ENCODE assay signal across 8 mouse cellular contexts in genomic region chr3:88615902-88616391, GRCm38 (mm10). TPM values are rescaled to one million over a fixed set of nuclear protein-coding genes. Genes with fewer than 3 reads are reported as not detected.
A peak's percentile ranks its signal among the peaks of the same experiment; 100 is the strongest.
DNase-seq lines count a peak whose midpoint lies in the region; ATAC-seq lines count a peak whose summit lies in the region.

No protein-coding gene starts in this region.

- H3K4me1 ChIP-seq in forebrain, embryonic 10.5 days: peaks cover 42% of the 10 kb centered on the region
- peaks cover 20% of the 10 kb centered on the region for H3K4me1 ChIP-seq in forebrain, embryonic 12.5 days
- H3K4me1 ChIP-seq in forebrain, embryonic 16.5 days (replicated peaks; ENCODE audit: control insufficient read depth, insufficient read depth, low read length): peaks cover 14% of the 10 kb centered on the region
- peaks cover 14% of the 10 kb centered on the region for H3K4me1 ChIP-seq in hindbrain, embryonic 12.5 days
- H3K4me1 ChIP-seq in liver, embryonic 12.5 days: peaks cover 36% of the 10 kb centered on the region

- no peak overlapping the region for H3K4me2 ChIP-seq in forebrain, embryonic 12.5 days
- peak overlapping the region; percentile 12; the same call in 1 of the 2 replicates for H3K4me2 ChIP-seq in forebrain, embryonic 16.5 days (ENCODE audit: low read length)
- H3K4me2 ChIP-seq in hindbrain, embryonic 12.5 days (replicated peaks): peak overlapping the region; percentile 22; the same call in 1 of the 2 replicates
- H3K4me2 ChIP-seq in liver, embryonic 12.5 days: no peak overlapping the region

- H3K9ac ChIP-seq in forebrain, embryonic 12.5 days: no peak overlapping the region
- no peak overlapping the region for H3K9ac ChIP-seq in forebrain, embryonic 16.5 days (replicated peaks; ENCODE audit: low read depth, low read length)
- H3K9ac ChIP-seq in hindbrain, embryonic 12.5 days: 0 out of 2 replicates have a peak overlapping the region, but pooled peaks have one; percentile 35
- H3K9ac ChIP-seq in liver, embryonic 12.5 days: no peak overlapping the region

- H3K27me3 ChIP-seq in forebrain, embryonic 10.5 days (ENCODE audit: poor library complexity, severe bottlenecking): peaks cover 14% of the 10 kb centered on the region; the same call in 1 of the 2 replicates
- no peaks in the 10 kb centered on the region for H3K27me3 ChIP-seq in forebrain, embryonic 12.5 days
- no peaks in the 10 kb centered on the region for H3K27me3 ChIP-seq in forebrain, embryonic 16.5 days (replicated peaks; ENCODE audit: control insufficient read depth, insufficient read depth, low read length)
- no peaks in the 10 kb centered on the region for H3K27me3 ChIP-seq in hindbrain, embryonic 12.5 days
- H3K27me3 ChIP-seq in liver, embryonic 12.5 days (replicated peaks): no peaks in the 10 kb centered on the region; the same call in 1 of the 2 replicates

- no peak for ATAC-seq in forebrain, embryonic 12.5 days (ENCODE audit: low FRiP score)
- peak; percentile 42 for ATAC-seq in forebrain, embryonic 16.5 days
- ATAC-seq in hindbrain, embryonic 12.5 days (ENCODE audit: low FRiP score): no peak
- ATAC-seq in liver, embryonic 12.5 days: no peak

- no peaks in the 10 kb centered on the region for H3K36me3 ChIP-seq in forebrain, embryonic 10.5 days (replicated peaks)
- no peaks in the 10 kb centered on the region for H3K36me3 ChIP-seq in forebrain, embryonic 12.5 days (replicated peaks)
- no peaks in the 10 kb centered on the region for H3K36me3 ChIP-seq in forebrain, embryonic 16.5 days (ENCODE audit: control insufficient read depth, insufficient read depth)
- no peaks in the 10 kb centered on the region for H3K36me3 ChIP-seq in hindbrain, embryonic 12.5 days
- H3K36me3 ChIP-seq in liver, embryonic 12.5 days: no peaks in the 10 kb centered on the region

- peak overlapping the region; percentile 26; the same call in 1 of the 2 replicates for H3K27ac ChIP-seq in forebrain, embryonic 10.5 days
- no peak overlapping the region for H3K27ac ChIP-seq in forebrain, embryonic 12.5 days
- H3K27ac ChIP-seq in forebrain, embryonic 16.5 days (ENCODE audit: low read length): no peak overlapping the region
- 0 out of 2 replicates have a peak overlapping the region, but pooled peaks have one; percentile 6 for H3K27ac ChIP-seq in hindbrain, embryonic 12.5 days
- H3K27ac ChIP-seq in liver, embryonic 12.5 days: no peak overlapping the region

- H3K4me3 ChIP-seq in forebrain, embryonic 10.5 days: peak overlapping the region; percentile 9; the same call in 1 of the 2 replicates
- no peak overlapping the region for H3K4me3 ChIP-seq in forebrain, embryonic 12.5 days (replicated peaks)
- no peak overlapping the region for H3K4me3 ChIP-seq in forebrain, embryonic 16.5 days (replicated peaks; ENCODE audit: low read length)
- H3K4me3 ChIP-seq in hindbrain, embryonic 12.5 days: no peak overlapping the region
- H3K4me3 ChIP-seq in liver, embryonic 12.5 days: no peak overlapping the region

- no peak for DNase-seq in forebrain, embryonic 10.5 days (ENCODE audit: extremely low spot score, low spot score)
- peak; percentile 96 for DNase-seq in MN1 (ENCODE audit: low spot score)
- DNase-seq in lung, postnatal 36 days: peak; percentile 79
- no peak for DNase-seq in right cerebral cortex, postnatal 14 days

- WGBS in forebrain, embryonic 10.5 days: 48% methylated on average over 9 of the region's 9 CpGs
- WGBS in forebrain, embryonic 12.5 days: 46% methylated on average over 9 of the region's 9 CpGs
- 28% methylated on average over 9 of the region's 9 CpGs for WGBS in forebrain, embryonic 16.5 days
- WGBS in hindbrain, embryonic 12.5 days: 52% methylated on average over 9 of the region's 9 CpGs
- WGBS in liver, embryonic 12.5 days (ENCODE audit: insufficient replicate concordance): 62% methylated on average over 9 of the region's 9 CpGs

- no peaks in the 10 kb centered on the region for H3K9me3 ChIP-seq in forebrain, embryonic 10.5 days
- H3K9me3 ChIP-seq in forebrain, embryonic 12.5 days: no peaks in the 10 kb centered on the region
- H3K9me3 ChIP-seq in forebrain, embryonic 16.5 days (ENCODE audit: control insufficient read depth, low read length): no peaks in the 10 kb centered on the region
- H3K9me3 ChIP-seq in hindbrain, embryonic 12.5 days (replicated peaks): no peaks in the 10 kb centered on the region
- H3K9me3 ChIP-seq in liver, embryonic 12.5 days (replicated peaks): no peaks in the 10 kb centered on the region

RNA-seq across cellular contexts. Expression of gene Arhgef2, which starts 10.2 kb away (rescaled TPM):
- 79.3 and 92.6 TPM in 2 replicates for polyA plus RNA-seq in forebrain, embryonic 10.5 days (2016; fragmentation: Nextera tagmentation; extraction: Ambion mirVana)
- polyA plus RNA-seq in forebrain, embryonic 12.5 days (2016; fragmentation: Nextera tagmentation; extraction: Ambion mirVana): 146 and 147 TPM in 2 replicates
- 166 and 210 TPM in 2 replicates for polyA plus RNA-seq in forebrain, embryonic 16.5 days (2015; fragmentation: Nextera tagmentation; extraction: Ambion mirVana)
- polyA plus RNA-seq in hindbrain, embryonic 12.5 days (2016; fragmentation: Nextera tagmentation; extraction: Ambion mirVana): 171 and 179 TPM in 2 replicates
- polyA plus RNA-seq in liver, embryonic 12.5 days (2016; fragmentation: Nextera tagmentation; extraction: Ambion mirVana): 30.5 and 33.0 TPM in 2 replicates

RNA-seq across cellular contexts. Expression of gene Rxfp4, which starts 37.0 kb away (rescaled TPM):
- not detected in 2 replicates for polyA plus RNA-seq in forebrain, embryonic 10.5 days (2016; fragmentation: Nextera tagmentation; extraction: Ambion mirVana)
- polyA plus RNA-seq in forebrain, embryonic 12.5 days (2016; fragmentation: Nextera tagmentation; extraction: Ambion mirVana): not detected in 2 replicates
- not detected in 2 replicates for polyA plus RNA-seq in forebrain, embryonic 16.5 days (2015; fragmentation: Nextera tagmentation; extraction: Ambion mirVana)
- not detected in 2 replicates for polyA plus RNA-seq in hindbrain, embryonic 12.5 days (2016; fragmentation: Nextera tagmentation; extraction: Ambion mirVana)
- polyA plus RNA-seq in liver, embryonic 12.5 days (2016; fragmentation: Nextera tagmentation; extraction: Ambion mirVana): not detected in 2 replicates

RNA-seq across cellular contexts. Expression of gene Ssr2, which starts 40.3 kb away (rescaled TPM):
- 174 and 188 TPM in 2 replicates for polyA plus RNA-seq in forebrain, embryonic 10.5 days (2016; fragmentation: Nextera tagmentation; extraction: Ambion mirVana)
- polyA plus RNA-seq in forebrain, embryonic 12.5 days (2016; fragmentation: Nextera tagmentation; extraction: Ambion mirVana): 118 and 135 TPM in 2 replicates
- 132 and 140 TPM in 2 replicates for polyA plus RNA-seq in forebrain, embryonic 16.5 days (2015; fragmentation: Nextera tagmentation; extraction: Ambion mirVana)
- 152 and 155 TPM in 2 replicates for polyA plus RNA-seq in hindbrain, embryonic 12.5 days (2016; fragmentation: Nextera tagmentation; extraction: Ambion mirVana)
- 172 and 177 TPM in 2 replicates for polyA plus RNA-seq in liver, embryonic 12.5 days (2016; fragmentation: Nextera tagmentation; extraction: Ambion mirVana)

Comparison
In these comparisons a context has a peak if more than half of its experiments do, and no peak if none do; other contexts are left out.
1. H3K27ac ChIP-seq: peak in forebrain, embryonic 10.5 days (single experiment) and hindbrain, embryonic 12.5 days (single experiment); none in forebrain, embryonic 12.5 days (single experiment), forebrain, embryonic 16.5 days (single experiment) and liver, embryonic 12.5 days (single experiment).
2. H3K4me2 ChIP-seq: peak in forebrain, embryonic 16.5 days (single experiment) and hindbrain, embryonic 12.5 days (single experiment); none in forebrain, embryonic 12.5 days (single experiment) and liver, embryonic 12.5 days (single experiment).
3. DNase-seq: peak in MN1 (single experiment) and lung, postnatal 36 days (single experiment); none in forebrain, embryonic 10.5 days (single experiment) and right cerebral cortex, postnatal 14 days (single experiment).